Mouse (Mus musculus) gastrocnemius, adult 2 months (tissue): Measurements from ENCODE around the gene Acsf2. TPM values are rescaled to one million over a fixed set of nuclear protein-coding genes. Genes with fewer than 3 reads are reported as not detected.

Experiments
- DNase-seq: peaks from one replicate; pipeline ENCODE4 v3.0.0; 2022
- H3K27ac ChIP-seq: fragments of 200-600 bp; 2 replicates; pipeline ENCODE4 v1.8.1; 2022; ENCODE audit warnings: mild to moderate bottlenecking
- H3K4me3 ChIP-seq: fragments of 200-600 bp; 2 replicates; pipeline ENCODE4 v1.8.1; 2022; ENCODE audit warnings: mild to moderate bottlenecking, moderate library complexity
- CTCF ChIP-seq: fragments of 200-600 bp; IDR thresholded peaks from 2 replicates; pipeline ENCODE4 v1.8.1; 2022; ENCODE audit warnings: antibody characterized with exemption, mild to moderate bottlenecking, moderate library complexity
- intact Hi-C: fragments of 180-260 bp; cut with DNase I; formaldehyde crosslinking; loops from one replicate; pipeline ENCODE4 v1.15.1; 2025
- total RNA-seq, 2 experiments: library from RNA; stranded (reverse); gene quantifications; 2 replicates each; pipeline ENCODE4 v1.2.3; 2021

Acsf2 gene
- total RNA-seq, 2 experiments from 2014 or later: 1.6 to 3.6 TPM

DNA sequence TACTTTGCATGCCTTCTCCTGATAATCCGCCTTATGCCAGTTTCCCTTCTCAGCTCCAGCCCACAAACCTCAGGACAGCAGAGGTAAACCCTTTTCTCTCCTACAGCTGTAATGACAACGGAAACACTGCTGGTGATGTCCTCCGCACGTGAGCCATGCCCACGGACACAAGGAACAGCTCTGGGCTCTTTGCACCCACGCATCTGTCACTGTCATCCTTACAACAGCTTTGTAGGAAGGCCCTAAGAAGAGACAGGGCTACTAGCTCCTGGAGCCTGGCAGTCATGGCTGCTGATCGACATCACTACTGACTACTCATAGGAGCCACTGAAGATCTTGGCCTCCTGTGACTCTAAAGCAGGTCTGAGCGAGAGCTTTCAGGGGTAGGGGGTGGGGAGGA lies 68.5 kb downstream of the Acsf2 start:
- no peak overlapping the region for H3K4me3 ChIP-seq
- intact Hi-C loops: no loop called here
- TF ChIP-seq CTCF: no peak
- no peak overlapping the region for H3K27ac ChIP-seq
- DNase-seq: no peak

DNA sequence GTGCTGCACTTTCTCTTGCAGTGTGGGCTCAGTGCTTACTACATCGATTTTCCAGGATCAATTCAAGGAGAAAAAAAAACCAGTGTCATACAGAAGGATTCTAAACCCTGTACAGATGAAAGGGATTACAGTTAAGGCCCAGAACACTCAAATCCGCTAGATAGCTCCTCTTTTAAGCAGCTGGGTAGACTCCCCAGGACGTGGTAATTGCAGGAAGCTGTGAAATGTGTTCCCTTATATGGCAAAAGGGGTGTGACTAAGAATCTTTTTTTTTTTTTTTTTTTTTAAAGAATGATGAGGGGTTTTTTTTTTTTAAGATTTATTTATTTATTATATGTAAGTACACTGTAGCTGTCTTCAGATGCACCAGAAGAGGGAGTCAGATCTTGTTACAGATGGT lies 72.8 kb downstream of the Acsf2 start:
- no peak for TF ChIP-seq CTCF
- DNase-seq: no peak
- intact Hi-C loops: no loop called here

DNA sequence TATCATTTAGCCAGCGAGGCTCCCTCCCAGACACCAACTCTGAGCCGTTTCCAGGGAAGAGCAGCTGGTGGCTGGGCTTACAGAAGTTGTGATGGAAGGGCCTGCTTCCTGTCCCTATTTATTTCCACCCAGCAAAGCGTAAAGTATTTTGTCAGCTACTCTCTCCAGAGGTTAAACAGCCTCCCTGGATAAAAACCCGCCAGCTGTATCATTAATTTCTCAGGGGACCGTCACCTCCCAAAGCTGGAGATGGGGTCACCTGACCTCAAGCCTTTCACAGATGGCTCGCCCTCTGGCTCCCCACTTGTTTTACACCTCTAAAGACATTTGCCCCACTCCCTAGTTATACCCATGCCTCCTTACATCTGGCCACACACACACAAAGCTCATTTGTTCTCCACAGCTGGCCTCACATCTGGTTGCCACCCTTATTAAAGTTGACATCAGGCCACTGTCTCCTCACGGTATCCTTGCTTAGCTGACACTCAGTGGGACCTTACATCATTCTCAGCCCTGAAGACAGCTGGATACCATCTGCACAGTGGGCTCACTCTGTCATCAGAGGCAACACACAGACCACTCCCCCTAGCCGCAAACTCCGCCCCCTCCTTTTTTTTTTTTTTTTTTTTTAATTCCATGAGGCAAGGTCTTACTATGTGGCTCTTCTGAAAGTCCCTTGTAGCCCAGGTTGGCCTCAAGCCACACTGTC lies 75.3 kb downstream of the Acsf2 start:
- H3K4me3 ChIP-seq: no peak overlapping the region
- no peak overlapping the region for H3K27ac ChIP-seq
- DNase-seq: no peak
- intact Hi-C loops: no loop called here
- no peak for TF ChIP-seq CTCF

More for the DNA sequence above, 72.8 kb downstream of the Acsf2 start:
- H3K4me3 ChIP-seq: no peak overlapping the region
- no peak overlapping the region for H3K27ac ChIP-seq

DNA sequence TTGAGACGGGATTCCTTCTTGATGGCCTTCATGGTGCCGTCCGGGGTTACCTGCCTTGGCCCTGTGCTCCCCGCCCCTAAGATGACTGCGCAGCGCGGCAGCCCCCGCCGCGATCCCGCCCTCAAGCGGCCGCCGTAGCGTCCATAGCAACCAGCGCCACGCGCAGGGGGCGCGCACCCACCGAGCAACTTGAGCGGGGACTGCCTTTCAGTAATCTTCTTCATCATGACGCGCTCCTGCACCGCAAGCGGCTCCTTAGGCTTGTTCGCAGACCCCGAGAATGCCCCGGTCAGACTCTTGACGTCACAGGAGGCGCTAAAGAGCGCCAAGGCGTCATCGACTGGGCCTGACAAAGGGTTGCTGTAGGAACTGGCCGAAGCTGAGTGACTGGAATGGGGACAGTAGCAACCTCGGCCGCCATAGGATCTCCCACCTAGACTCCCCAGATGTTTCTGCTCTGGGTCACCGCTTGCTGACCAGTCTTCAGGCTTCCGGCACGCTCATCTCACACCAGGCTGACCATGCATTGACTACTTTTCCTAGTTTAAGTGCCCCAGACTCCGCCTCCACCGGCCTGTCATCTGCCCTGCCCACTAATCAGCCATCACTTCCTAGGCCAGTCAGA lies 80.3 kb downstream of the Acsf2 start, which contains the start of gene Mycbpap:
Gene Mycbpap (minus strand): TSS at position 524 of the 625 bp plus-strand sequence.
- intact Hi-C loops: no loop called here
- peak; percentile 42 for DNase-seq
- H3K4me3 ChIP-seq: peak within 1 kb of the TSS; percentile 81
- TF ChIP-seq CTCF: peak; percentile 7; the same call in 1 of the 2 replicates
- no peak within 1 kb of the TSS for H3K27ac ChIP-seq

DNA sequence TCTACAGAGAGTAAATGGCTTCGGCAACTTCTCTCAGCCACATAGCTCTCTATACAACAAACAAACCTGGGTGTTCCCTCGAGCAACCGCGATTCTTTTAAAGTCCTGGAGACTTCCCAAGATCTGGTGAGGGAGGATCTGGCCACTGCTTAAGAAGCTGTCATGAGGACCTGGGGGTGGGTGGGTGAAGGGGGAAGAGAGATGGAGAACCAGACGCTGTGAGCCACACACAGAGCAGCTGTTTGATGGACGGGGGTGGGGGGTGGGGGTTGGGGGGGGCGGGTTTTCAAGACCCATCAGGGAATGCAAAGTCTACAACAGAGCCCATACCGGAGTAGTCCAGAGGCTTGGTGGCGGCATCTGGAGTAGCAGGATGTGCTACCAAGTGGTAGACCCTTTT lies 88.2 kb downstream of the Acsf2 start:
- intact Hi-C loops: no loop called here
- no peak for TF ChIP-seq CTCF
- Histone ChIP-seq H3K27ac (no peak overlapping the region), H3K4me3 (no peak overlapping the region)
- DNase-seq: no peak

DNA sequence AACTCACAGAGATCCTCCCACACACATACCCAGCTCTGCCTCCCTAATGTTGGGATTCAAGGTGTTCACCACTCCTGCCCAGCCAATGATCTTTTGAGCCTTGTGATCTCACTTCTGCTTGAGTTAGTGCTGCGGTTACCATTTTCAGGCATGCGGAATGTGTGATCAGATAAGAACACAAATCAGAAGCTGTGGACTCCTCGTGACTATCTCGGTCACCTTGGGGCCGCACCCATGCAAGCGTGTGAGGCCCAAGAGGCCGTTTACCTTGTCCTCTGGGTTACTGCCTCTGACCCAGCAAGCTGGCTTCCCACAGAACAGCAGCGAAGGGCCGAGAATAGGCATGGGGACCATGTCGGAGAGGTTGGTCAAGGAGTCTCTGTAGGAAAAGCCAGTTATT lies 92.7 kb downstream of the Acsf2 start:
- no peak for DNase-seq
- no peak for TF ChIP-seq CTCF
- Histone ChIP-seq H3K27ac (no peak overlapping the region), H3K4me3 (no peak overlapping the region)
- intact Hi-C loops: no loop called here

Other genes with a start within 250 kb of the Acsf2 start
- under 1 TPM; 0.46 to 0.53 TPM for gene Abcc3, start 208.9 kb downstream of the Acsf2 start, total RNA-seq
- 1 to 10 TPM; 1.2 to 3.0 TPM for gene Cacna1g, start 127.7 kb downstream of the Acsf2 start, total RNA-seq
- gene Spata20, start 115.7 kb downstream of the Acsf2 start, total RNA-seq: not detected
- under 1 TPM in 1 of 2 experiments, not detected in 1; 0.05 TPM for gene Epn3, start 101.9 kb downstream of the Acsf2 start, total RNA-seq
- gene Mycbpap, start 80.1 kb downstream of the Acsf2 start, total RNA-seq: not detected
- gene Rsad1, start 52.6 kb downstream of the Acsf2 start, total RNA-seq: 1 to 10 TPM; 2.9 to 4.1 TPM
- 10 to 100 TPM in 1 of 2 experiments, 1 to 10 TPM in 1; 9.5 to 69.2 TPM for gene Chad, start 36.8 kb downstream of the Acsf2 start, total RNA-seq
- 10 to 100 TPM; 35.8 to 37.5 TPM for gene Lrrc59, start 27.9 kb upstream of the Acsf2 start, total RNA-seq
- gene Mrpl27, start 51.9 kb upstream of the Acsf2 start, total RNA-seq: 10 to 100 TPM; 50.4 to 59.8 TPM
- not detected for gene Eme1, start 52.1 kb upstream of the Acsf2 start, total RNA-seq
- gene Xylt2, start 75.6 kb upstream of the Acsf2 start, total RNA-seq: 1 to 10 TPM; 3.6 to 3.9 TPM
- not detected for gene Gm11541, start 102.6 kb upstream of the Acsf2 start, total RNA-seq
- gene Cdc34b, start 139.9 kb upstream of the Acsf2 start, total RNA-seq: 1 to 10 TPM in 1 of 2 experiments, under 1 TPM in 1; 0.82 to 1.3 TPM
- gene Tmem92, start 180.8 kb upstream of the Acsf2 start, total RNA-seq: not detected